22 mouse cellular contexts compared by ENCODE assay signal in the genomic region with DNA sequence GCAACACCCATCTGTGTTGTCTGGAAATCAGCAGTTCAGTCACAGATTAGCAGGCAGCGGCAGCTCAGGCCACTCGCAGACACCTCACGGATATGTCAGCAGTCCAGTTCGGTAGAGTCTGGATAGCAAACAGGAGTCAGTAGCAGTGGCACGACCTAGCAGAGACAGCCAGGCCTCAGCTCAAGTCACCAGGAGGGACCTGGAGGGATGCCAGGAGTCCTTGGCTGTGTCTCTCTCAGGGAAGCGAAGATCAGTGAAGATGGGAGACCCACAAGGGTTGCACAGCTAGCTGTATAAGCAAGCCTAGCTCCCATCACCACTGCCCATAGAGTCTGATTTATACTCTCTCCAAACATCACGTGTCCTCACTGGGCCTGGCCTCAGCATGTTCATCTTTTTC. TPM values are rescaled to one million over a fixed set of nuclear protein-coding genes. Genes with fewer than 3 reads are reported as not detected.
DNase-seq lines count a peak whose midpoint lies in the region; ATAC-seq and TF ChIP-seq lines count a peak whose summit lies in the region.
"Had no signal": no experiment of that assay in that cellular context is flagged by ENCODE, and none has a peak within 500 bp of the region (broad histone marks: within the 10 kb centered on the region; RNA-seq: fewer than 3 reads in every experiment).

No protein-coding gene starts in this region.

- H3K9ac ChIP-seq in heart, embryonic 16.5 days (ENCODE audit: low read length): no peak overlapping the region
- no peak overlapping the region for H3K9ac ChIP-seq in forebrain, postnatal 0 days
- H3K9ac ChIP-seq: forebrain, embryonic 13.5 days; heart, embryonic 12.5 days; liver, embryonic 15.5 days; midbrain, embryonic 13.5 days had no signal

- H3K27me3 ChIP-seq in heart, embryonic 16.5 days (ENCODE audit: control insufficient read depth, insufficient read depth, low read length): no peaks in the 10 kb centered on the region
- no peaks in the 10 kb centered on the region for H3K27me3 ChIP-seq in forebrain, postnatal 0 days (ENCODE audit: insufficient read depth, low read length)
- H3K27me3 ChIP-seq: CH12.LX; forebrain, embryonic 13.5 days; heart, embryonic 12.5 days; liver, embryonic 15.5 days; midbrain, embryonic 13.5 days had no signal

- H3K27ac ChIP-seq in heart, embryonic 16.5 days (ENCODE audit: low read length): no peak overlapping the region
- H3K27ac ChIP-seq in forebrain, postnatal 0 days (ENCODE audit: low read depth, low read length): no peak overlapping the region
- H3K27ac ChIP-seq: forebrain, embryonic 13.5 days; hindbrain, postnatal 0 days; liver, embryonic 15.5 days; midbrain, embryonic 13.5 days had no signal

- no peak overlapping the region for H3K4me2 ChIP-seq in heart, embryonic 16.5 days (ENCODE audit: low read depth, low read length)
- H3K4me2 ChIP-seq in forebrain, postnatal 0 days (ENCODE audit: low read depth): no peak overlapping the region
- H3K4me2 ChIP-seq: forebrain, embryonic 13.5 days; heart, embryonic 12.5 days; liver, embryonic 15.5 days; midbrain, embryonic 13.5 days had no signal

- ATAC-seq in heart, embryonic 16.5 days (replicated peaks; ENCODE audit: extremely low read depth, insufficient read depth, low FRiP score): 0 out of 2 replicates have a peak, but pooled peaks have one; percentile 45
- no peak for ATAC-seq in forebrain, postnatal 0 days
- ATAC-seq: forebrain, embryonic 13.5 days; hindbrain, postnatal 0 days; midbrain, embryonic 13.5 days had no signal

- 38% methylated on average over 7 of the region's 7 CpGs for WGBS in heart, embryonic 16.5 days
- WGBS in forebrain, postnatal 0 days: 79% methylated on average over 7 of the region's 7 CpGs

- DNase-seq in cerebellum, adult 18-20 months: peak; percentile 7 to 13
- DNase-seq in cerebellum, adult 11 months: no peak
- DNase-seq in heart, adult 18-20 months: no peak
- DNase-seq in lung, postnatal 10 days: peak; percentile 31
- no peak for DNase-seq in lung, postnatal 36 days
- DNase-seq in adrenal gland, postnatal 25 days: peak; percentile 66
- DNase-seq in forebrain, postnatal 0 days: no peak
- DNase-seq: kidney, adult 18-20 months; kidney, postnatal 4 days; spleen, adult 18-20 months; thymus, postnatal 14 days had no signal

- no peak for TF ChIP-seq CTCF in forebrain, postnatal 0 days (IDR thresholded peaks at IDR 0.05; ENCODE audit: low read depth)

- H3K4me3 ChIP-seq in heart, embryonic 16.5 days (ENCODE audit: low read length): no peak overlapping the region
- no peak overlapping the region for H3K4me3 ChIP-seq in forebrain, postnatal 0 days (ENCODE audit: low read depth, low read length)
- H3K4me3 ChIP-seq: forebrain, embryonic 13.5 days; heart, embryonic 12.5 days; liver, embryonic 15.5 days; midbrain, embryonic 13.5 days had no signal

- H3K4me1 ChIP-seq in heart, embryonic 16.5 days (ENCODE audit: control insufficient read depth, insufficient read depth, low read length): 0 out of 2 replicates have a peak, but pooled peaks cover 2% of the 10 kb centered on the region
- no peaks in the 10 kb centered on the region for H3K4me1 ChIP-seq in forebrain, postnatal 0 days (ENCODE audit: insufficient read depth)
- H3K4me1 ChIP-seq: forebrain, embryonic 13.5 days; liver, embryonic 15.5 days; midbrain, embryonic 13.5 days had no signal

- H3K36me3 ChIP-seq in heart, embryonic 16.5 days (ENCODE audit: control insufficient read depth, insufficient read depth): no peaks in the 10 kb centered on the region
- no peaks in the 10 kb centered on the region for H3K36me3 ChIP-seq in forebrain, postnatal 0 days (ENCODE audit: insufficient read depth)
- H3K36me3 ChIP-seq: heart, embryonic 12.5 days; liver, embryonic 15.5 days; midbrain, embryonic 13.5 days had no signal

- H3K9me3 ChIP-seq in heart, embryonic 16.5 days (replicated peaks; ENCODE audit: control insufficient read depth, low read length): no peaks in the 10 kb centered on the region
- H3K9me3 ChIP-seq in forebrain, postnatal 0 days (ENCODE audit: low read length): no peaks in the 10 kb centered on the region
- H3K9me3 ChIP-seq: forebrain, embryonic 13.5 days; heart, embryonic 12.5 days; liver, embryonic 15.5 days; midbrain, embryonic 13.5 days had no signal

RNA-seq across cellular contexts. Expression of a gene that starts 58.8 kb away (rescaled TPM):
- polyA plus RNA-seq in heart, embryonic 16.5 days (2015; fragmentation: Nextera tagmentation; extraction: Ambion mirVana): 4.7 and 9.1 TPM in 2 replicates
- not detected for total RNA-seq in heart, adult 18-20 months (2021)
- total RNA-seq in adrenal gland, postnatal 25 days (2021): not detected in 2 replicates
- not detected in 2 replicates for total RNA-seq in forebrain, postnatal 0 days (2014; rRNA removed)
- polyA plus RNA-seq in forebrain, postnatal 0 days (2015; fragmentation: Nextera tagmentation; extraction: Ambion mirVana): 0.30 and 0.39 TPM in 2 replicates
- total RNA-seq: hematopoietic stem cell, adult 5-6 weeks; hindbrain, postnatal 0 days; layer of hippocampus, postnatal 10 days; megakaryocyte progenitor cell, adult 5-6 weeks had no signal
- polyA plus RNA-seq: forebrain, embryonic 13.5 days; heart, embryonic 12.5 days; liver, embryonic 15.5 days; midbrain, embryonic 13.5 days; neural tube, embryonic 14.5 days had no signal

Comparison
In these comparisons a context has a peak if more than half of its experiments do, and no peak if none do; other contexts are left out.
1. DNase-seq: peak in cerebellum, adult 18-20 months (2 of 2), lung, postnatal 10 days (single experiment) and adrenal gland, postnatal 25 days (single experiment); none in cerebellum, adult 11 months (single experiment), heart, adult 18-20 months (0 of 2), lung, postnatal 36 days (single experiment) and forebrain, postnatal 0 days (single experiment).